Mouse (Mus musculus) ES-E14 (cell line): Measurements from ENCODE around the gene Fzr1. TPM values are rescaled to one million over a fixed set of nuclear protein-coding genes. Genes with fewer than 3 reads are reported as not detected.

ENCODE experiments used
- DNase-seq: peaks from one replicate; pipeline ENCODE4 v3.0.0-alpha.2; 2013; ENCODE audit warnings: low read depth, low spot score
- H3K27ac ChIP-seq: 2 replicates; pipeline ENCODE4 v1.5.1; 2012; ENCODE audit warnings: low read depth, mild to moderate bottlenecking, low read length, moderate library complexity, mixed read lengths; ENCODE audit not compliant: poor library complexity, insufficient read depth, severe bottlenecking
- H3K36me3 ChIP-seq: 2 replicates; pipeline ENCODE4 v1.6.1; 2012; ENCODE audit warnings: mild to moderate bottlenecking, low read length, moderate library complexity, mixed read lengths; ENCODE audit not compliant: control insufficient read depth, poor library complexity, insufficient read depth, severe bottlenecking
- H3K4me1 ChIP-seq, 2 experiments: fragments of 150-350 bp in 1 of 2; sonication (generic) in 1 of 2; 2 replicates each; pipeline ENCODE4 v1.6.1; 2012; ENCODE audit warnings: low read length in 2 of 2, mild to moderate bottlenecking in 1 of 2, mixed read lengths in 1 of 2; ENCODE audit not compliant: control insufficient read depth in 2 of 2, insufficient read depth in 2 of 2, poor library complexity in 1 of 2
- H3K4me3 ChIP-seq, 2 experiments: fragments of 150-350 bp in 1 of 2; sonication (generic) in 1 of 2; 2 replicates each; pipeline ENCODE4 v1.5.1; 2012; ENCODE audit warnings: low read length in 2 of 2, low read depth in 1 of 2, mild to moderate bottlenecking in 1 of 2, mixed read lengths in 1 of 2; ENCODE audit not compliant: insufficient read depth in 1 of 2, poor library complexity in 1 of 2, severe bottlenecking in 1 of 2
- H3K9ac ChIP-seq: 2 replicates; pipeline ENCODE4 v1.6.1; 2012; ENCODE audit warnings: low read depth, mild to moderate bottlenecking, low read length, mixed read lengths; ENCODE audit not compliant: poor library complexity, insufficient read depth, severe bottlenecking
- H3K9me3 ChIP-seq: fragments of 150-350 bp; sonication (generic); 2 replicates; pipeline ENCODE4 v1.6.1; 2012; ENCODE audit warnings: low read depth, mild to moderate bottlenecking, low read length; ENCODE audit not compliant: control insufficient read depth, insufficient read depth
- CHD2 ChIP-seq: IDR thresholded peaks from 2 replicates; pipeline ENCODE4 v1.6.1; 2014; ENCODE audit warnings: mild to moderate bottlenecking, low read depth, low read length, inconsistent platforms
- HCFC1 ChIP-seq: IDR thresholded peaks from 2 replicates; pipeline ENCODE4 v1.6.1; 2012; ENCODE audit warnings: low read length, inconsistent platforms, borderline replicate concordance; ENCODE audit not compliant: insufficient read depth
- MAFK ChIP-seq: IDR thresholded peaks from 2 replicates; pipeline ENCODE4 v1.6.1; 2014; ENCODE audit warnings: mild to moderate bottlenecking, low read depth, low read length, inconsistent platforms; ENCODE audit not compliant: insufficient read depth
- ZC3H11A ChIP-seq: IDR thresholded peaks from 2 replicates; pipeline ENCODE4 v1.6.1; 2012; ENCODE audit warnings: low read depth, mild to moderate bottlenecking, inconsistent platforms, low read length, borderline replicate concordance
- ZNF384 ChIP-seq: IDR thresholded peaks from 2 replicates; pipeline ENCODE4 v1.6.1; 2012; ENCODE audit warnings: low read depth, low read length, inconsistent platforms
- in situ Hi-C, 2 experiments: fragments of 600-800 bp; cut with MboI; formaldehyde crosslinking; loops; one replicate each; pipeline ENCODE4 v1.15.1; 2025; ENCODE audit warnings: low sequenced_read_pairs in 2 of 2, inconsistent platforms in 1 of 2; ENCODE audit not compliant: unreplicated experiment in 2 of 2
- total RNA-seq: library from RNA; depleted of rRNA; stranded (reverse); fragments of 300-350 nt; gene quantifications from 2 replicates; pipeline ENCODE4 v1.2.3, GENCODE M21; 2012

The Fzr1 gene
- total RNA-seq, 1 experiment: 63.0 TPM

DNA sequence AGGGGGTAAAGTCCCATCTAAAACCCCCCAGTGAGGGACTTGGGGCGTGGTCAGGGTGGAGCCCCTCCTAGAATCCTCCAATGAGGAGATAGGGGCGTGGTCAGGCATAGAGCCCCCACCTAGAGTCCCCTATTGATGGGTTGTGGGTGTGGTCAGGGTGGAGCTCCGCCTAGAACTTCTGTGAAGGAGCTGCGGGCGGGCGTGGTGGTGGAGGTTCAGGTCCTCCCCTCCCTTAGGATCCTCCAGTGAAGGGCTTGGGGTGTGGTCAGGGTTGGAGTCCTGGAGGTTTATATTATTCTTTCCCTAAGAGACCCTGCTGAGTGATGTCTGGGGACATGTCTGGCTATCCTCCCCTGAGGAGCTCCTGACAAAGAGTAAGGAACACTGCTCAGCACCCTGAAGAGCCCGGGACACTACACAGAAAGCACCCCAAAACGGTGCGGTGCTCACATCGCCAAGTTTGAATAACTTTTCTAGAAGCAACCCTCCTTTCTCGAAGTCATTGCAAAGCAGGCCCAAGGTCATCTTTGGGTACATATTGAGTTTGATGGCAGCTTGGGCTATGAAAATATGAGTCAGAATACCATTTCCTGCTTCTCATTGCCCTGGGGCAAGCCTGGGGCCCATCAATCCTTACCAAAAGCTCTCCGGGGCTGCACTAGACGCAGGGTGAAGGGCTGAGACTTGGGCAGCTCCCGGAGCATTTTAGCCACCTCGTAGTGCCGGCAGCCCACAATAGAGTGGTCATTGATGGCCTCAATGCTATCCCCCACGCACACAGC, 37.6 kb downstream of the Fzr1 start:
- H3K27ac ChIP-seq: peak overlapping the region; percentile 26; the same call in 1 of the 2 replicates
- no peak overlapping the region for H3K4me3 ChIP-seq
- in situ Hi-C loops: no loop called here
- TF ChIP-seq ZNF384: no peak
- no peak for TF ChIP-seq ZC3H11A
- no peak for TF ChIP-seq MAFK
- no peak for TF ChIP-seq HCFC1
- no peak for TF ChIP-seq CHD2
- peaks cover 0 to 21% of the 10 kb centered on the region in 2 experiments; a peak in 1 of 4 replicates for H3K4me1 ChIP-seq
- no peaks in the 10 kb centered on the region for H3K36me3 ChIP-seq
- H3K9me3 ChIP-seq: no peaks in the 10 kb centered on the region
- peak; percentile 89 for DNase-seq
- H3K9ac ChIP-seq: no peak overlapping the region; the same call in 1 of the 2 replicates

DNA sequence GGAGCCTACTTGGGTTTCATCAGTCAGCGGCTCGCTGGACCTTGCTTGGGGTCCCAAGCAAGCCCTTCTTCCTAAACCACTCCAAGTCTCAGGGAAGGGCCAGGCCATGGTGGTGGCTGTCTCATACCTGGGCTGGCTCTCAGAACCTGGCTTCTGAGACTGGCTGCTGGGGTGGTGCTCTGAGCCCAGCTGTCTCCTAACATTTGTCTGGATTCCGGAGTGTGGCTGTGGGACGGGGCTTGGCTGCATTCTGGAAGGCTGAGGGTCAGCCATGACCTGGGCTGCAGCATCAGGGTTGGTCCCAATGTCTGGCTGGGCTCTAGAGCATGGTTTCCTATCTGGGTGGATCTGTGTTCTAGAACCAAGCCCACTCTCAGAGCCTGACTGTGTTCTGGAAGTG, 41.8 kb downstream of the Fzr1 start:
- peaks cover 0 to 36% of the 10 kb centered on the region in 2 experiments; a peak in 1 of 4 replicates for H3K4me1 ChIP-seq
- in situ Hi-C loops: no loop called here

DNA sequence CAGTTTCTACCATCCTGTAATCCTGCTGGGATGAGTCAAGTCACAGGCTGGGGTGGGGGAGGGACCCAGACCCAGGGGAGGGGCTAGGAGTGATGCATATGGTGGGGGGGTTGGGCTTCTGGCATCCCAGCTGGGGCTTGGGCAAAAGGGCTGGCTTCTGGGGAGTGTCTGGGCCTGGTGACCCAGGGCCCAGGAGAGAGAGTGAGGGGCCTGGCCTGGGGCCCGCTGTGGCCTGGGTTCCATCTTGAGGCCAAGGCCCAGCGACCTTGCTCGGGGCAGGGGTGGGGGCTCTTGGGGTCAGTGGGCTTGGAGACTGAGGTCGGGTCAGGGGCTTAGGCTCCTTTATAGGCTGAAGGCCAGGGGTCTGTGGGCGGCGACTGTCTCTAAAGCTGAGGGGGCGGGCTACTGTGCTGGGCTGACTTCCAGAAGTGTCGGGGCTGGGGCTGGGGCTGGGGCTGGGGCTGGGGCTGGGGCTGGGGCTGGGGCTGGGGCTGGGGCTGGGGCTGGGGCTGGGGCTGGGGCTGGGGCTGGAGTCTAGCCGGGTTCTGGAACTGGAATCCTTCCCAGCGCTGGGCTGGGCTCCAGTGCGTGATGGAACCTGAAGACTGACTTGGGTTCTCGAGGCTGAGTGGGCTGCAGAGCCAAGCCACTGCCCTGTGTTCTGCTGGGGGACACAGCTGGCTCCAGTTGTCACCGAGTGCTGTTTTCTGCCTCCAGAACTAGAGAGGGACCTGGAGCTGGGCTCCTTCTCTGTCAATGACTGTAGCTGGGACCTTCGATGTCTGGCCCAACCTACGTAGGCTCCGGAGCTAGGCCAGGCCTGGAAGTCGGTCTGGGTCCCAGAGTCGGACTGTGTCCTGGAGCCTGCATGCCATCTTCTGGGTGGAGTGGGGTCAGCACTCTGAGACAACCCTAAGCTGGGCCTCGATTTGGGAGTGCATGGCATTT, 42.6 kb downstream of the Fzr1 start:
- in situ Hi-C loops: no loop called here
- Histone ChIP-seq H3K36me3 (no peaks in the 10 kb centered on the region), H3K9me3 (no peaks in the 10 kb centered on the region), H3K4me3 (peak overlapping the region in 1 of 2 experiments; percentile 9; a peak in 1 of 4 replicates), H3K27ac (no peak overlapping the region), H3K4me1 (peaks cover 0 to 28% of the 10 kb centered on the region in 2 experiments; a peak in 1 of 4 replicates), H3K9ac (no peak overlapping the region)
- TF ChIP-seq MAFK: no peak
- no peak for TF ChIP-seq CHD2
- TF ChIP-seq HCFC1: no peak
- no peak for TF ChIP-seq ZC3H11A
- no peak for TF ChIP-seq ZNF384
- no peak for DNase-seq

More for the DNA sequence above, 41.8 kb downstream of the Fzr1 start:
- no peak overlapping the region for H3K4me3 ChIP-seq
- no peaks in the 10 kb centered on the region for H3K9me3 ChIP-seq
- no peak for DNase-seq
- no peak overlapping the region for H3K27ac ChIP-seq
- H3K9ac ChIP-seq: no peak overlapping the region
- no peak for TF ChIP-seq CHD2
- no peak for TF ChIP-seq HCFC1
- H3K36me3 ChIP-seq: no peaks in the 10 kb centered on the region

DNA sequence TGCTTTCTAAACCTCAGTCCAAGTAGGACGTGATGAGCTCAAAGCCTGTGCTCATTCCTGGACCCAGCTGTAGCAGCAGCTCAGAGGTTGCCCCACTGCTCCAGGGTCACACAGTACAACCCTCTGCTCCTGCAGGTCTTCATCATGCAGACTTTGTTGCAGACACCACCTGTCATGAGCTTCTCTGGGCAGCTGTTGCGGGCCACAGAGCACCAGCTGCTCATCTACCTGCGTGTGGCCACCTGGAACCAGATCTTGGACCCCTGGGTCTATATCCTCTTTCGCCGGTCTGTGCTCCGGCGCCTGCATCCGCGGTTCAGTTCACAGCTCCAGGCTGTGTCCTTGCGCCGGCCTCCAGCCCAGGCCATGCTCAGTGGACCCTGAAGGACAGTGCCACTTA, 44.0 kb downstream of the Fzr1 start:
- Histone ChIP-seq H3K9ac (no peak overlapping the region), H3K27ac (no peak overlapping the region), H3K9me3 (no peaks in the 10 kb centered on the region), H3K4me3 (no peak overlapping the region), H3K36me3 (no peaks in the 10 kb centered on the region), H3K4me1 (peaks cover 0 to 27% of the 10 kb centered on the region in 2 experiments; a peak in 1 of 4 replicates)
- in situ Hi-C loops: no loop called here
- TF ChIP-seq ZNF384 (no peak), MAFK (no peak), HCFC1 (no peak)
- no peak for DNase-seq
